Comparison of ENCODE assay signal across 24 mouse cellular contexts in genomic region chr1:90789506-90789905, GRCm38 (mm10). TPM values are rescaled to one million over a fixed set of nuclear protein-coding genes. Genes with fewer than 3 reads are reported as not detected.
DNase-seq lines count a peak whose midpoint lies in the region; ATAC-seq and TF ChIP-seq lines count a peak whose summit lies in the region.
"Had no signal": no experiment of that assay in that cellular context is flagged by ENCODE, and none has a peak within 500 bp of the region (broad histone marks: within the 10 kb centered on the region; RNA-seq: fewer than 3 reads in every experiment).

No protein-coding gene starts in this region.

- peak; percentile 12 to 13 for DNase-seq in frontal cortex, postnatal 36 days (ENCODE audit: low spot score in 2 of 2)
- DNase-seq in frontal cortex, postnatal 14 days (ENCODE audit: low spot score in 2 of 2): no peak
- DNase-seq in heart, adult 9 months (ENCODE audit: low spot score in 2 of 2): peak; percentile 9 to 16
- DNase-seq in heart, adult 2 months: no peak
- DNase-seq in adipocyte (ENCODE audit: low spot score): peak; percentile 49
- DNase-seq: adrenal gland, adult 2 months; adrenal gland, postnatal 25 days; cerebellum, adult 8-10 months; cerebellum, postnatal 14 days; embryo, embryonic 11 days; gastrocnemius, postnatal 36 days; heart, postnatal 4 days had no signal

- TF ChIP-seq CTCF in heart, adult 2 months (IDR thresholded peaks at IDR 0.05): no peak

- H3K9ac ChIP-seq in heart, adult 2 months (ENCODE audit: low read depth, low read length): no peak overlapping the region
- H3K9ac ChIP-seq in limb, embryonic 15.5 days: no peak overlapping the region
- H3K9ac ChIP-seq: embryonic facial prominence, embryonic 12.5 days; forebrain, embryonic 12.5 days; heart, embryonic 13.5 days; hindbrain, embryonic 12.5 days had no signal

- no peaks in the 10 kb centered on the region for H3K9me3 ChIP-seq in limb, embryonic 15.5 days
- H3K9me3 ChIP-seq: embryonic facial prominence, embryonic 12.5 days; forebrain, embryonic 12.5 days; heart, embryonic 13.5 days; hindbrain, embryonic 12.5 days had no signal

- no peak overlapping the region for H3K4me2 ChIP-seq in limb, embryonic 15.5 days
- H3K4me2 ChIP-seq: embryonic facial prominence, embryonic 12.5 days; forebrain, embryonic 12.5 days; heart, embryonic 13.5 days; hindbrain, embryonic 12.5 days had no signal

- TF ChIP-seq EP300 in heart, adult 2 months (IDR thresholded peaks at IDR 0.05; ENCODE audit: insufficient read depth, low read depth, low read length): no peak

- TF ChIP-seq POLR2A in heart, adult 2 months (IDR thresholded peaks at IDR 0.05; ENCODE audit: insufficient read depth, low read depth, low read length): no peak

- WGBS in heart, adult 2 months: 76% methylated on average over 6 of the region's 6 CpGs
- 73% methylated on average over 6 of the region's 6 CpGs for WGBS in limb, embryonic 15.5 days

- H3K27me3 ChIP-seq in heart, adult 2 months (ENCODE audit: control insufficient read depth, insufficient read depth, low read length): no peaks in the 10 kb centered on the region
- no peaks in the 10 kb centered on the region for H3K27me3 ChIP-seq in limb, embryonic 15.5 days
- H3K27me3 ChIP-seq: embryonic facial prominence, embryonic 12.5 days; forebrain, embryonic 12.5 days; hindbrain, embryonic 12.5 days; Patski had no signal

- intact Hi-C loops in heart, adult 2 months (cut with DNase I): no loop called here

- H3K27ac ChIP-seq in heart, adult 2 months: no peak overlapping the region
- H3K27ac ChIP-seq in limb, embryonic 15.5 days: peak overlapping the region; percentile 71
- H3K27ac ChIP-seq: embryonic facial prominence, embryonic 12.5 days; forebrain, embryonic 12.5 days; heart, embryonic 13.5 days; hindbrain, embryonic 12.5 days had no signal

- no peaks in the 10 kb centered on the region for H3K36me3 ChIP-seq in heart, adult 2 months (ENCODE audit: control insufficient read depth, insufficient read depth, low read length)
- peaks cover 89% of the 10 kb centered on the region for H3K36me3 ChIP-seq in limb, embryonic 15.5 days
- H3K36me3 ChIP-seq: forebrain, embryonic 12.5 days; hindbrain, embryonic 12.5 days had no signal

- H3K79me2 ChIP-seq in heart, adult 2 months (replicated peaks; ENCODE audit: control insufficient read depth, insufficient read depth, low read length): no peaks in the 10 kb centered on the region

- no peak overlapping the region for H3K4me3 ChIP-seq in heart, adult 2 months
- no peak overlapping the region for H3K4me3 ChIP-seq in limb, embryonic 15.5 days
- H3K4me3 ChIP-seq: embryonic facial prominence, embryonic 12.5 days; forebrain, embryonic 12.5 days; heart, embryonic 13.5 days; hindbrain, embryonic 12.5 days had no signal

- no peaks in the 10 kb centered on the region; the same call in 1 of the 2 replicates for H3K4me1 ChIP-seq in heart, adult 2 months (ENCODE audit: control insufficient read depth, insufficient read depth, low read length)
- peaks cover 16% of the 10 kb centered on the region for H3K4me1 ChIP-seq in limb, embryonic 15.5 days
- H3K4me1 ChIP-seq: embryonic facial prominence, embryonic 12.5 days; forebrain, embryonic 12.5 days; heart, embryonic 13.5 days; hindbrain, embryonic 12.5 days had no signal

- 0 out of 2 replicates have a peak, but pooled peaks have one; percentile 17 for ATAC-seq in limb, embryonic 15.5 days (ENCODE audit: insufficient number of reproducible peaks, low FRiP score, low TSS enrichment, low read depth)
- ATAC-seq: activated CD4-positive, CD25-positive, alpha-beta regulatory T cell, adult 4 months; forebrain, embryonic 16.5 days; hindbrain, embryonic 16.5 days; inflammation-experienced regulatory T-cells, adult 6 months; intestine, postnatal 0 days; Patski had no signal

RNA-seq across cellular contexts. Expression of gene Col6a3, which starts 54.3 kb away (rescaled TPM):
- 10 to 100 TPM; 15.8 to 35.9 TPM for total RNA-seq in heart, adult 2 months (2021)
- polyA plus RNA-seq in heart, adult 2 months (2012; rRNA removed): 16.8 and 22.2 TPM in 2 replicates
- 183 and 219 TPM in 2 replicates for polyA plus RNA-seq in limb, embryonic 15.5 days (2015; fragmentation: Nextera tagmentation; extraction: Ambion mirVana)
- total RNA-seq: common myeloid progenitor, adult 5-6 weeks had no signal
- polyA plus RNA-seq: activated CD4-positive, CD25-positive, alpha-beta regulatory T cell, adult 4 months had no signal

Comparison
In these comparisons a context has a peak if more than half of its experiments do, and no peak if none do; other contexts are left out.
1. DNase-seq: peak in frontal cortex, postnatal 36 days (2 of 2), heart, adult 9 months (2 of 2) and adipocyte (single experiment); none in frontal cortex, postnatal 14 days (0 of 2) and heart, adult 2 months (0 of 2).